Mouse (Mus musculus): ENCODE measurements at regions not wholly inside any gene's neighbourhood (a gene's known extent, or its start where the extent isn't known, plus 50 kb on each side); places are given as distances from the start of the nearest gene placed in this dataset.

DNA sequence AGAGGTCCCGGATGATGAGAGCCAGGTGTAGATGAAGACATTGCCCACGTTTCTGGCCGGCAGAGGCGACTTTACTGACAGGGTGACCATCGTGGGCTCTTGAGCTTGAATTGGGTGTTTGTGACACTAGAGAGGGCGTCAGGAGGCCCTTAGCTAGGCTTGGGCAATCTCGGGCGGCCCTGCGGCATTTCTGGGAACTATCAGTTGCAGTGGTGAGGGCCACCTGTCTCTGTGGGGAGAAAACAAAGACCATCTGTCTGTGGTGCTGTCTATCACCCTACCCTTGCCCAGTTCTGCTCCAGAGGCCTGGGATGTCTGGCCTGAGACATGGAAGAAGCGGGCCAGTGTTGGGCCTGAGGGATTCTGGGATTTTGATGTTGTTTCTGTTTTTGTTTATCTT, 66.2 kb upstream of the Slc6a6 start:
- no peak for TF ChIP-seq POLR2A (IDR thresholded peaks at IDR 0.05; ENCODE audit: extremely low read depth, insufficient read depth, low read length)
- no peak for TF ChIP-seq CTCF (IDR thresholded peaks at IDR 0.05; ENCODE audit: extremely low read depth, insufficient read depth, low read length)

All from cortical plate, adult 2 months (tissue).